ENCODE assay signal across 26 mouse cellular contexts in genomic region chr2:102229126-102229525, GRCm38 (mm10). TPM values are rescaled to one million over a fixed set of nuclear protein-coding genes. Genes with fewer than 3 reads are reported as not detected.
DNase-seq lines count a peak whose midpoint lies in the region.
"Had no signal": no experiment of that assay in that cellular context is flagged by ENCODE, and none has a peak within 500 bp of the region (broad histone marks: within the 10 kb centered on the region; RNA-seq: fewer than 3 reads in every experiment).

No protein-coding gene starts in this region.

- WGBS in heart, embryonic 10.5 days = 85% methylated on average over 2 of the region's 2 CpGs

- no peaks in the 10 kb centered on the region for H3K9me3 ChIP-seq in heart, embryonic 10.5 days
- H3K9me3 ChIP-seq: forebrain, embryonic 12.5 days; hindbrain, embryonic 15.5 days; limb, embryonic 12.5 days; liver, embryonic 15.5 days had no signal

- no peak overlapping the region for H3K27ac ChIP-seq in heart, embryonic 10.5 days
- H3K27ac ChIP-seq: forebrain, embryonic 12.5 days; heart, embryonic 13.5 days; hindbrain, embryonic 15.5 days; layer of hippocampus, adult 2 months; left cerebral cortex, adult 2 months; limb, embryonic 12.5 days; liver, embryonic 15.5 days had no signal

- H3K4me3 ChIP-seq in heart, embryonic 10.5 days = no peak overlapping the region
- H3K4me3 ChIP-seq: erythroblast, embryonic 14.5 days; forebrain, embryonic 12.5 days; heart, embryonic 13.5 days; hindbrain, embryonic 15.5 days; layer of hippocampus, adult 2 months; left cerebral cortex, adult 2 months; limb, embryonic 12.5 days; liver, embryonic 15.5 days had no signal

- peak; percentile 30 to 77 for DNase-seq in heart, adult 18-20 months
- no peak for DNase-seq in heart, embryonic 10.5 days (ENCODE audit: low spot score)
- DNase-seq in gastrocnemius, postnatal 25 days = peak; percentile 58
- peak; percentile 38 to 73 for DNase-seq in heart, adult 9 months (ENCODE audit: low spot score in 2 of 2)
- DNase-seq in skeletal muscle tissue, adult 2 months (ENCODE audit: low read depth, low spot score) = peak; percentile 30
- no peak for DNase-seq in yolk sac, embryonic 10.5 days (ENCODE audit: low spot score)
- DNase-seq: adrenal gland, postnatal 25 days; B cell, adult 2 months; cerebellum, adult 18-20 months; cerebellum, postnatal 10 days; forebrain, postnatal 0 days; kidney, adult 11 months; kidney, postnatal 14 days; lung, embryonic 14.5 days; lung, postnatal 36 days; right cerebral cortex, postnatal 4 days; thymus, adult 2 months; thymus, postnatal 4 days had no signal

- peaks cover 9% of the 10 kb centered on the region; the same call in 1 of the 2 replicates for H3K4me1 ChIP-seq in heart, embryonic 10.5 days
- H3K4me1 ChIP-seq: heart, embryonic 13.5 days; liver, embryonic 15.5 days had no signal

- H3K36me3 ChIP-seq in heart, embryonic 10.5 days = no peaks in the 10 kb centered on the region
- H3K36me3 ChIP-seq: forebrain, embryonic 12.5 days; heart, embryonic 13.5 days; hindbrain, embryonic 15.5 days; limb, embryonic 12.5 days; liver, embryonic 15.5 days had no signal

- 0 out of 2 replicates have a peak, but pooled peaks cover 3% of the 10 kb centered on the region for H3K27me3 ChIP-seq in heart, embryonic 10.5 days (ENCODE audit: insufficient read depth, poor library complexity, severe bottlenecking)
- H3K27me3 ChIP-seq: forebrain, embryonic 12.5 days; heart, embryonic 13.5 days; hindbrain, embryonic 15.5 days; limb, embryonic 12.5 days; liver, embryonic 15.5 days had no signal

RNA-seq across cellular contexts. Expression of gene Ldlrad3, which starts 42.9 kb away (rescaled TPM):
- 1 to 10 TPM; 3.1 to 3.4 TPM for total RNA-seq in heart, adult 18-20 months (2021)
- polyA plus RNA-seq in heart, embryonic 10.5 days (2016; fragmentation: Nextera tagmentation; extraction: Ambion mirVana) = 24.6 and 27.5 TPM in 2 replicates
- total RNA-seq in gastrocnemius, postnatal 25 days (2021) = 1 to 10 TPM; 4.2 to 6.4 TPM
- polyA plus RNA-seq: erythroblast, embryonic 14.5 days had no signal

Comparison
In these comparisons a context has a peak if more than half of its experiments do, and no peak if none do; other contexts are left out.
1. DNase-seq: peak in heart, adult 18-20 months (2 of 2), gastrocnemius, postnatal 25 days (single experiment), heart, adult 9 months (2 of 2) and skeletal muscle tissue, adult 2 months (single experiment); none in heart, embryonic 10.5 days (single experiment) and yolk sac, embryonic 10.5 days (single experiment).